Mouse (Mus musculus): Measurements from ENCODE around the gene Map2k7. TPM values are rescaled to one million over a fixed set of nuclear protein-coding genes. Genes with fewer than 3 reads are reported as not detected.

Gene Map2k7
- polyA plus RNA-seq, 1 experiment from 2014 or later, result 30.8 TPM

DNA sequence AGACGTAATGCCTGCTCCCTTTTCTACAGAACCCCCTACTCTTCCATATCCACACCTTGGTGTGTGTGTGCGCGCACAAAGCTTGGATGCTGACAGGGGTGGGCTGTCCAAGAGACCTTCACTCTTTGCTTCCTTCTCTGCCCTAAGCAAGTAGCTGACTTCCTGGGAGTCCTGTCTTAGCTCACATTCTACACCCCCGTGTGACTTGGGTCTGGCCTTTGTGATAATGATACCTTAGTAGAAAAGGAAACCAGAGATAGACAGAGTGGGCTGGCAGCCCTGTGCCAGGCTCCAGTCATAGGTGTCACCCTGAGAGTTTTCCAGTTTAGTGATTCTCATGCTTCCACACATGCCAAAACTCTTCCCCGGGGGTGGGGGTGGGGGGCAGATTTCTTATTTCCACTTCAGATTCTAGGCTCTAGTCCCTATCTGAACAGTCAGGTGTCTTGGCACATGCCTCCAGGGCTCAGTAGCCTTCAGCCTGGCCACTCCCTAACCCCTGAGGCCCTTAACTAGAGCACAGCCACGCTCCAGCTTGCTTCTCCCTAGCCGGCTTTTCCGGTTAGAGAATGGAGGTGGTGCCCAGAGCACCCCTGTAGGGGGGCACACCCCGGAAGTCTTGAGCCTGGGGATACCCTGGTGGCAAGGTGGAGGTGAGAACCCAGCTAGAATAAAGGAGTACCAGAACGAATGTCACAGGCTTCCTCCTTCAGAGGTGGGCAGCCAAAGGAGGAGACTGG lies 7.8 kb upstream of the Map2k7 start:
- H3K4me2 ChIP-seq, result no peak overlapping the region
- H3K4me3 ChIP-seq, result no peak overlapping the region
- no peaks in the 10 kb centered on the region for H3K9me3 ChIP-seq
- peaks cover 6% of the 10 kb centered on the region; the same call in 1 of the 2 replicates for H3K4me1 ChIP-seq (replicated peaks)
- WGBS, result 68% methylated on average over 10 of the region's 10 CpGs
- no peak overlapping the region for H3K27ac ChIP-seq
- H3K27me3 ChIP-seq, result peaks cover 47% of the 10 kb centered on the region
- no peak for ATAC-seq (ENCODE audit: low FRiP score)
- no peaks in the 10 kb centered on the region for H3K36me3 ChIP-seq
- no peak overlapping the region for H3K9ac ChIP-seq

DNA sequence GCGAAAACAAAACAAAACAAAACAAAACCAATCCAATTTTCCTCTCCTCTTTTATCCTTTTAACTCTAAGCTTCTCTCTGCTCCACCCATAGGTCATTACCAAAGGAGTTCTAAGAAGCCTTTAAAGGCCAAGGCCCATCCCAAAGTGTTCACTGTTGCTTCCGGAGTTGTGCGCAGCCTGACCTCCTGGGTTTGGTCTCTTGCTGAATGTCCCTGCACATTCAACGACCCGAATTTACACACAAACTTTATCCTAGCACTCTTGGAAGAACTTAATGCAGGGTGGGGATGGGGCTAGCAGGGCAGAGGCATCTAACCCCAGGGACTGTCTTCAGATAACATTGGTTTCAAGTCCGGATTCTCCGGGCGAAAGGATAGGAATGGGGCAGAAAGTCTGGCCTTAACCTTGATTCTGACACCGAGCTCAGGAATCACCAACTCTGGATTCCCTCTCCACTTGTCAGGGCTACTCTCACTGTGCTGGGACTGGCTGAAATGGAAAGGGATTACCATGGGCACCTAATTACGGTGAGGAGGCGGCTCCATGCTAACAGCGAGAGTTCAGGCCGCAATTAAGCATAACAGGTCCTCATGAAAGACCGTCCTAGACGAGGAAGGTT lies 616 bp upstream of the Map2k7 start:
- peak overlapping the region; percentile 95 for H3K27ac ChIP-seq
- H3K4me3 ChIP-seq, result peak overlapping the region; percentile 77
- no peaks in the 10 kb centered on the region for H3K9me3 ChIP-seq
- H3K27me3 ChIP-seq, result peaks cover 14% of the 10 kb centered on the region
- 18% methylated on average over 15 of the region's 15 CpGs for WGBS
- H3K4me1 ChIP-seq (replicated peaks), result peaks cover 38% of the 10 kb centered on the region
- no peak for ATAC-seq (ENCODE audit: low FRiP score)
- peaks cover 23% of the 10 kb centered on the region for H3K36me3 ChIP-seq
- peak overlapping the region; percentile 81 for H3K9ac ChIP-seq
- peak overlapping the region; percentile 69 for H3K4me2 ChIP-seq

DNA sequence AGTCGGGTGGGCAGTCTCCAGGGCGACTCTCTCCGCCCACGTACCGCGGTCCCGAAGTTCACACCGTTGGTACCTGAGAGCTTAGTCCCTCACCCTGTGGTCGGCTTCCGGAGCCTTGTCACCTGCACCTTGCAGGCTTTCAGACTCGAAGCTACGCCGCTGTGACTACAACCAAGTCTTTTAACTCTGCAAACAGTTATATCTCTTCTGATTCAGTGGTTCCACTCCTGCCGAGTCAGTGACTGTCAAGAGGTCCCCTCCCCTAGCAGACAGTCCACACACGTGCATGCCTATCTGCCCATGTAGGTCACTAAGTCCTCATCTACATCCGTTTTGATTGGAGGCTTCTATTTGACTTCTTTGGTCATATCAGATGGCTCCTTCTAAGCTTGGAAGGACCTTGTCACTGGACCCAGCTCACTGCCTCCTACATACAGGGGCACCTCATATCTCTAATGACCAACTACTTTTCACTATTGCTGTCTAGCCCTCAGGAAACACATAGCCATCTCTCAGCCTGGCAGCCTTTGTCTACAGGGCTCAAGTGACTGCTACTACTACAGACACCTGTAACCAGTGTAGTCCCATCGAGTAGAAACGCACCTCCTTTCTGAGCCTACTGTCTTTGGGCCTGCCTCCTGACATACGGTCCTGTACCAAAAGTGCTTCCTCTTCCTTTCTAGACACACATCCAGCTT lies 802 bp downstream of the Map2k7 start:
- H3K9me3 ChIP-seq, result no peaks in the 10 kb centered on the region
- H3K4me1 ChIP-seq (replicated peaks), result peaks cover 38% of the 10 kb centered on the region
- no peak; the same call in 1 of the 2 replicates for ATAC-seq (ENCODE audit: low FRiP score)
- H3K4me2 ChIP-seq, result peak overlapping the region; percentile 95
- H3K9ac ChIP-seq, result peak overlapping the region; percentile 81
- 15% methylated on average over 19 of the region's 19 CpGs for WGBS
- H3K27ac ChIP-seq, result peak overlapping the region; percentile 94
- H3K36me3 ChIP-seq, result peaks cover 37% of the 10 kb centered on the region
- H3K4me3 ChIP-seq, result peak overlapping the region; percentile 77
- H3K27me3 ChIP-seq, result peaks cover 14% of the 10 kb centered on the region

DNA sequence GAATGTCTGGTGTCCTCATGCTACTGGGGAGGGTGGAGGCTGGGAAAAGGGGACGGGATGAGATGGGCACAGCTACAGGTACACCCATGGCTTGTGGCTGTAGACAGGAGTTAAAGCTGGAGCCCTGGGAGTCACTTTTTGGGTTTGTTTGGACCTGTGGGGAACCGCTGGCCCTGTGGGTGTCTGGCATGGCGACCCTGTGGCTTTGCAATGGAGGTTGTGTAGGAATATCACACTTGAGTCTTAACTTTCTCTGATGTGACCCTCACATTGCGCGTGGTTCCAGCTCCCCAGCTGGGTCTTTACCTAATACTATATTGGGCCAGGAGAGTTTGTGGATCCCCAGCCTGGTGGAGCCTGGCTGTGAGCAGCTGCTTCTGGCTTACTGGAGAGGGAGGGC lies 6.5 kb downstream of the Map2k7 start:
- no peak overlapping the region for H3K27ac ChIP-seq
- H3K4me2 ChIP-seq, result no peak overlapping the region
- H3K27me3 ChIP-seq, result peaks cover 22% of the 10 kb centered on the region
- peaks cover 87% of the 10 kb centered on the region for H3K36me3 ChIP-seq
- ATAC-seq (ENCODE audit: low FRiP score), result no peak
- H3K9ac ChIP-seq, result no peak overlapping the region
- no peaks in the 10 kb centered on the region for H3K9me3 ChIP-seq
- H3K4me1 ChIP-seq (replicated peaks), result peaks cover 35% of the 10 kb centered on the region
- H3K4me3 ChIP-seq, result no peak overlapping the region
- 96% methylated on average over 5 of the region's 5 CpGs for WGBS

DNA sequence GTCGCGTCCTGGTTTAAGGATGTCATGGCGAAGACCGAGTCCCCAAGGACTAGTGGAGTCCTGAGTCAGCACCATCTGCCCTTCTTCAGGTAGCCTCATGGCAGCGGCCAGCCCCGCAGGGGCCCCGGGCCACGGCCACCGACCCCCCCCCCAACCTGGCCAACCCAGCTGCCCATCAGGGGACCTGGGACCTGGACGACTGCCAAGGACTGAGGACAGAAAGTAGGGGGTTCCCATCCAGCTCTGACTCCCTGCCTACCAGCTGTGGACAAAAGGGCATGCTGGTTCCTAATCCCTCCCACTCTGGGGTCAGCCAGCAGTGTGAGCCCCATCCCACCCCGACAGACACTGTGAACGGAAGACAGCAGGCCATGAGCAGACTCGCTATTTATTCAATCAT lies 7.2 kb downstream of the Map2k7 start:
- Histone ChIP-seq H3K27me3 (peaks cover 22% of the 10 kb centered on the region), H3K27ac (no peak overlapping the region), H3K9me3 (no peaks in the 10 kb centered on the region), H3K4me2 (no peak overlapping the region), H3K4me1 (replicated peaks) (peaks cover 35% of the 10 kb centered on the region), H3K36me3 (peaks cover 86% of the 10 kb centered on the region), H3K4me3 (no peak overlapping the region), H3K9ac (no peak overlapping the region)
- no peak for ATAC-seq (ENCODE audit: low FRiP score)
- WGBS, result 87% methylated on average over 13 of the region's 13 CpGs

DNA sequence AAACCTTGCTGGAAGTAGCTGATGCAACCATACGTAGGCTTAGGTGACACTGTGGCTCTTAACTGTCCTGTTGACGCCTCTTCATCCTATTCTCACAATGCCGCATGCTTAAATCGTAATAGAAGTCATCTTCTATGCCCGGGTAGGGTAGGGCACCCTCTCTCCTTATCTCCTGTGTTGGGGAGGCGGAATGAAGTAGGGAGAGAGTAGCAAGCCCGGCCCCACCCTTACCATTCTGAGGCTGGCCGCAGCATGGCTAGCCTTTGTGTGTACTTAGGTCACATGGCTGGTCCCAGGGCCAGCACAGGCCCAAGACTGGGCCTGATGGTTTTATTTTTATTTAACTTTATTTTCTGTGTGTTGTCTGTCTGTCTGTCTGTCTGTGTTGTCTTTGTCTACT lies 8.7 kb downstream of the Map2k7 start:
- Histone ChIP-seq H3K4me3 (no peak overlapping the region), H3K36me3 (peaks cover 71% of the 10 kb centered on the region), H3K4me2 (no peak overlapping the region), H3K4me1 (replicated peaks) (peaks cover 28% of the 10 kb centered on the region), H3K9ac (no peak overlapping the region), H3K27me3 (peaks cover 22% of the 10 kb centered on the region), H3K9me3 (no peaks in the 10 kb centered on the region), H3K27ac (no peak overlapping the region)
- no peak for ATAC-seq (ENCODE audit: low FRiP score)
- 95% methylated on average over 8 of the region's 8 CpGs for WGBS

DNA sequence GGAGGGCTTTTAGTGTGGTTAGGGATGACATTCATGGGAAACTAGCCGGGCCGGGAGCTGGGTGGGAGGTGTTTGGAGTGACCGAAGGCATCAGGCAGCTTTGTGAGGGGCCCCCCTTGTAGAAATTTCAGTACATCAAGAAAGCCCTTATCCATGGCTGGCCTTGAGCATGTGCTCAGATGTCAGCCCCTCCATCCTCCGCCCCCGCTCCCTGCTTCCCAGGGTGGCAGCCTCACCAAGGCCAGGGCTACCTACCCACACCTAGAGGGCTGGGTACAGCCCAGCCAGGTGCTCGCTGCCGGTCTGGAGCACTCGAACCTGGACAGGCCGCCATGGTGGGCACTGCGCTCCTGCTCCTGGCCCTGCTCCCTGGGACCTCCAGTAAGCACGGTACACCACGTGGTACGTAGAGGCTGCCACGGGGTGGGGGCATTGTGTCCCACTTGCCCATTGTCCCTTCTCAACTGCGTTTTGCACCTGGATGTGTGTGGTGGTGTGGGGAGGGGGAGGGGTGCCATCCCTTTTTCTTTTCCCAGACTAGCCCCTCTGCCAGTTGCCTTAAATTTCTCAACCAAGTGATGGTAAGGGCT lies 9.5 kb downstream of the Map2k7 start, which contains the start of gene Tgfbr3l:
TSS of gene Tgfbr3l (plus strand) at position 264 of the 590 bp plus-strand sequence.
- WGBS, result 80% methylated on average over 15 of the region's 15 CpGs
- Histone ChIP-seq H3K9me3 (no peaks in the 10 kb centered on the region), H3K4me2 (no peak within 1 kb of the TSS), H3K27ac (no peak within 1 kb of the TSS), H3K36me3 (peaks cover 63% of the 10 kb centered on the region), H3K9ac (peak within 1 kb of the TSS; percentile 46; the same call in 1 of the 2 replicates), H3K27me3 (peaks cover 22% of the 10 kb centered on the region), H3K4me1 (replicated peaks) (peaks cover 29% of the 10 kb centered on the region), H3K4me3 (no peak within 1 kb of the TSS)
- ATAC-seq (ENCODE audit: low FRiP score), result no peak

DNA sequence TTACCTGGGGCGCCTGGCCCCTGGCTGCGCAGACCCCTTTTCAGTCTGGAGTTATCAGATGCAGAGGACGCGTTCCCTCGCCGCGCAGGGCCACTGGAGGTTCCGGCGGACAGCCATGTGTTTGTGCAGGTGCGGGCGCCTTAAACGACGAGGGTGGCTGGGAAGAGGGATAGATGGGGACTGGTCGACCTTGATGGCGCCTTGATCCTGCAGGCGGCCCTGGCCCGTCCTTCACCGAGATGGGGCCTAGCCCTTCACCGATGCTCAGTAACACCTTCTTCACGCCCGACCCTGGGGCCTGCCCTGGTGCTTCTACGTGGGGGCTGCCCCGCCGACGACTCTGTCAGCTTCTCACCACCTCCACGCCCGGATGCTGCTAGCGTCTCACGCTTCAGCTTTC lies 10.7 kb downstream of the Map2k7 start:
- no peak for ATAC-seq (ENCODE audit: low FRiP score)
- Histone ChIP-seq H3K36me3 (peaks cover 51% of the 10 kb centered on the region), H3K4me3 (no peak overlapping the region), H3K4me1 (replicated peaks) (peaks cover 38% of the 10 kb centered on the region), H3K27me3 (peaks cover 22% of the 10 kb centered on the region), H3K9ac (peak overlapping the region; percentile 46; the same call in 1 of the 2 replicates), H3K4me2 (no peak overlapping the region), H3K9me3 (no peaks in the 10 kb centered on the region), H3K27ac (no peak overlapping the region)
- 15% methylated on average over 29 of the region's 29 CpGs for WGBS

DNA sequence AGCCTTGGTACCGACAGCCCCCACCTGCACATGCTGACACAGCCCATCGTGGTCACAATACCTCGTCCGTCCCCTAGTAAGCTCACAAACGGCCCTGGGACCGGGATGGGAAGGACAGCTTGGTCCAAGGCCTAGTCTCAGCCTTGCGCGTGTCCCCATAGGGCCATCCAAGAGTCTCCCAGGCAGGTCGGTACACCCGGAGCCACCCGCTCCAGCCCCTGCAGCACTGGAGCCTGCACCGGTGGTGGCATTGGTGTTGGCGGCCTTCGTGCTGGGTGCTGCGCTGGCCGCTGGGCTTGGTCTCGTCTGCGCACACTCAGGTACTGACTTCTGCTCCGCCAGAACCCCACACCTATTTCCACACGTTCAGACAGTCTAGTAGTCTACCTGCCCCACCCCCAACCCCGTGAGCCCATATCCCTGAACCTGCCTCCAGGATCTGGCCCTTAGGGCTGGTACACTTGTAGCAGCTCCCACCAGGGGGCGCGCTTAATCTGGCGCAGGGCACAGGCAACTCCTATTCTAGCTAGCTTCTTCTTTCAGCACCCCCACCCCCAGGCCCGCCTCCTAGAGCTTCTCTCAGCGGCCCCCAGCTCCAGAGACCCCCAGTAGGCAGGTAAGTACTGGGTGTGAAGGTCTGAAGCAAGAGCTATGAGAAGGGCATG lies 11.9 kb downstream of the Map2k7 start:
- no peak overlapping the region for H3K4me3 ChIP-seq
- no peak overlapping the region for H3K9ac ChIP-seq
- no peaks in the 10 kb centered on the region for H3K9me3 ChIP-seq
- no peak for ATAC-seq (ENCODE audit: low FRiP score)
- peaks cover 50% of the 10 kb centered on the region for H3K36me3 ChIP-seq
- H3K4me2 ChIP-seq, result no peak overlapping the region
- peaks cover 22% of the 10 kb centered on the region for H3K27me3 ChIP-seq
- H3K27ac ChIP-seq, result no peak overlapping the region
- whole genome bisulfite sequencing, result 31% methylated on average over 26 of the region's 26 CpGs
- H3K4me1 ChIP-seq (replicated peaks), result peaks cover 50% of the 10 kb centered on the region

DNA sequence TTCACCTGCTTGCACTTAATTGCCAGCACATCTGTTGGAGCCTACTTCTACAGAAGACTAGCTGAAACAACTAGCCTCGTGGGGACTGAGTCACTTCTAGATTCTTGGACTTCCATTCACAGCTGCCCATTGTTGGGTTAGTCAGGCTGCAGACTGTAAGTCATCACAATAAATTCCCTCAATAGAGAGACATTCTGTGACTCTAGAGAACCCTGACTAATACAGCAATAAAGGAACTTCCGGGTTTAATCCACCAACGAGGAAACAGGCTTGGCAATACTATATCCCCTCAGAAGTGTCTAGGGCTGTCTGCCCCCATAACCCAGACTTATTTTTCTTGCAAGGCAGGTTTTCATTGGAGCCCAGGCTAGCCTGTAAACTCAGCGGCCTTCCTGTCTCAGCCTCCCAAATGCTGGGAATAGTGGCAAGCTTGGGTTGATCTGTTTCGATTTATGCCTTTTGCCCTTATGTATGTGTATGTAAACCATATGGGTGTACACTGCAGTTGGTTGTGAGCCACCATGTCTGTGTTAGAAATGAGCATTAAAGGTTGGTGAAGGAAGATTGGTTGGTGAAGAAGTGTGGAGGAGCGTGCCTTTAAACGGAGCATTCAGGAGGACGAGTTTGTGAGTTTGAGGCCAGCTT lies 13.7 kb downstream of the Map2k7 start:
- WGBS, result 48% methylated on average over 8 of the region's 8 CpGs
- ATAC-seq (ENCODE audit: low FRiP score), result no peak; the same call in 1 of the 2 replicates
- Histone ChIP-seq H3K4me3 (peak overlapping the region; percentile 88), H3K9me3 (no peaks in the 10 kb centered on the region), H3K4me1 (replicated peaks) (peaks cover 65% of the 10 kb centered on the region), H3K27ac (peak overlapping the region; percentile 96), H3K4me2 (peak overlapping the region; percentile 66), H3K9ac (peak overlapping the region; percentile 92), H3K36me3 (peaks cover 49% of the 10 kb centered on the region), H3K27me3 (peaks cover 19% of the 10 kb centered on the region)

Data from hindbrain, embryonic 13.5 days (tissue).